Mouse (Mus musculus): Measurements from ENCODE around the gene Gpsm3. TPM values are rescaled to one million over a fixed set of nuclear protein-coding genes. Genes with fewer than 3 reads are reported as not detected.

Gpsm3 gene
- total RNA-seq, 2 experiments from 2014 or later, result 4.8 to 7.3 TPM

GRCm38 (mm10) chr17:34601796-34602195 lies 12.2 kb downstream of the Gpsm3 start:
- no peak for DNase-seq (ENCODE audit: low spot score in 2 of 2)

- peak; percentile 90 to 92 for DNase-seq (ENCODE audit: low spot score in 2 of 2)
Measured at GRCm38 (mm10) chr17:34603375-34604060, 13.9 kb downstream of the Gpsm3 start, which contains the start of gene Rnf5. Gene Rnf5, minus strand, starts transcription at chr17:34603690.

- peak; percentile 90 to 93 for DNase-seq (ENCODE audit: low spot score in 2 of 2)
Measured at GRCm38 (mm10) chr17:34604061-34604508, 14.5 kb downstream of the Gpsm3 start, which contains the start of gene Agpat1. Gene Agpat1, plus strand, starts transcription at chr17:34604262.

- DNase-seq (ENCODE audit: low spot score in 2 of 2), result no peak
Measured at GRCm38 (mm10) chr17:34604511-34605237, 15.1 kb downstream of the Gpsm3 start.

GRCm38 (mm10) chr17:34605609-34606008 lies 16.0 kb downstream of the Gpsm3 start:
- peak; percentile 95 for DNase-seq (ENCODE audit: low spot score in 2 of 2)

GRCm38 (mm10) chr17:34606186-34607039 lies 16.8 kb downstream of the Gpsm3 start:
- DNase-seq (ENCODE audit: low spot score in 2 of 2), result no peak

DNA sequence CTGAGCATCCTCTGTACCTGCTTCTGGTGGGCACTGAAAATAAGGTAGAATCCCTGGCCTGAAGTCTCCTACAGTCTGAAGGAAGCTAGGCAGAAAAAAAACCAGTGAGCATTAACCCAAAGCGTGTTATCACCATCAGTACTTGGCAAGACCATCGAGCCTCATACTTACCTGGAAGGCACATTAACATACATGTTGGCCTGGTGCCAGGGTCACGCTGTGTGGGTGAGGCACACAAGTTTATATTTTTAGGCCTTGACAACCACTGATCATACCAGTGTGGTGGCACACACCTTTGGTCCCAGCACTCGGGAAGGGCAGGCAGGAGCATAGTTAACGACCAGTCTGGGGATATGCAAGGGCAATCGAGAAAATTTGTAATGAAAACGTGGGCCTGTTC lies 18.4 kb downstream of the Gpsm3 start:
- no peak for DNase-seq (ENCODE audit: low spot score in 2 of 2)

DNA sequence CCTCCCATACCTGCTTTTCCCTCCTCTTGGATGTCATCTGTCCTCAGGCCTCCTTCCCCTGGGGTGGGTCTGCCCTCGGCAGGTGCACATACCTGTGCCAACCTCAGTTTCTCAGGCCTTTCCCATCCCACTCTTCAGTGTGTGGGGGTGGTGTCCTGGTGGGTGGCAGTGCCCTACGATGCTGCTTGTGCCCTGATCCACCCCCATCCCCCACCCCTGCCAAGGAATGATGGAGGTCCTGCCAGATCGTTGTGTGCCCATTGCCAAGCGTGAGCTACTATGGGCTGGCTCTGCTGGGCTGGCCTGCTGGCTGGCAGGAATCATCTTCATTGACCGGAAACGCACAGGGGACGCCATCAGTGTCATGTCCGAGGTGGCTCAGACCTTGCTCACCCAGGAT lies 21.4 kb downstream of the Gpsm3 start:
- no peak for DNase-seq (ENCODE audit: low spot score in 2 of 2)

- DNase-seq (ENCODE audit: low spot score in 2 of 2), result no peak
Measured at GRCm38 (mm10) chr17:34613054-34613645, 23.5 kb downstream of the Gpsm3 start.

- DNase-seq (ENCODE audit: low spot score in 2 of 2), result no peak
Measured at GRCm38 (mm10) chr17:34613830-34614229, 24.2 kb downstream of the Gpsm3 start.

DNA sequence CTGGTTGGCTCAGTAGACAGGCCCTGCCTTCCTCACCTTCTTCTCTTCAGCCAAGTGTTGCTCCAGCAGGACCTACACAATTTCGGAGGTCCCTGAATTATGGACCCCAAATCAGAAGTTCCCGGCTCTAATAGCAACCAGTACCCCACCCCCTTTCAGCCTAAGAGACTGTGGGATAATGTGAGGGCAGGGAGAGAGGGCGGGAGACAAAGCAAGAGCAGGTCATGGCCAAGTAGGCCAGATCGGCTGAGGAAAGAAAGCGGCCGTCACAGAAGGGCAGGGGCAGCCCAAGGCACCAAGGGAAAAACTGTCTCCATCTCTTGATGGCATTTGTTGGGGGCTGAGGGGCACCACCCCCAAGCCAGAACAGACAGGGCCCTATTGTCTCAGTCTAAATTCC lies 26.3 kb downstream of the Gpsm3 start, which contains the start of gene Egfl8:
TSS of gene Egfl8 (minus strand) at position 101 of the 400 bp plus-strand sequence.
- no peak for DNase-seq (ENCODE audit: low spot score in 2 of 2)

- peak; percentile 70 to 74 for DNase-seq (ENCODE audit: low spot score in 2 of 2)
Measured at GRCm38 (mm10) chr17:34618999-34619398, 29.4 kb downstream of the Gpsm3 start.

DNA sequence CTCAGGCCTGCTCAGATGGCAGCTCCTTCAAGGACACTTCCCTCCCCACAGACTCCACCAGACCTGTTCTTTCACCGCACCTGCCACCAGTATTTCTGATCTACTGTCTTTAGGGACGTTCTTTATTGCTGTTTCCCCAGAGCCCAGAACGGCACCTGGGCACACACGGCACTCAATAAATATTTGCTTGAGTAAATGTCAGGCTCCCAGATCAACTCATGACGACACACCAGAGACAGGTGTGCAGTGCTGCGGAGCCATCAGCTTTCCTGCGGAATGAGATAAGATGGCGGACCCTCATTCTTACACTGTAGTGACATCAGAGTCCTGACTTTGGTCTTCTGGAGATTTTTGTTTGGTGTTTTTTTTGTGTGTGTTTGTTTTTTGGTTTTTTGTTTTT lies 31.4 kb downstream of the Gpsm3 start:
- no peak for DNase-seq (ENCODE audit: low spot score in 2 of 2)

- DNase-seq (ENCODE audit: low spot score in 2 of 2), result no peak
Measured at GRCm38 (mm10) chr17:34623161-34623560, 33.6 kb downstream of the Gpsm3 start.

DNA sequence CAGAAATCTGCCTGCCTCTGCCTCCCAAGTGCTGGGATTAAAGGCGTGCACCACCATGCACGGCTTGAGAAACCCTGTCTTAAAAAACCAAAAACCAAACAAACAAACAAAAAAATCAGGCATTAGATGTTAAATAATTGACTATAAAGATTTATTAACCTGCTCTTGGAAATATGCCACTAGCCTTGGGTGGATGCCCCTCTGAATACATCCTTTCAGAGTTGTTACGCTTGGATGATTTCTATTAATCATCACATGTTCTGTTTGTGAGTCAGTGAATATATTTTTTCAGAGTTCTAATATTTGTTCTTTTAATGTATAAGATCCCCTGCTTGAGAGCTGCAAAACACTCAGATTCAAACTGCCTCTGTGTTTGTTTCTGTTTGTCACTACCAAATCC lies 35.4 kb downstream of the Gpsm3 start:
- DNase-seq (ENCODE audit: low spot score in 2 of 2), result no peak

DNA sequence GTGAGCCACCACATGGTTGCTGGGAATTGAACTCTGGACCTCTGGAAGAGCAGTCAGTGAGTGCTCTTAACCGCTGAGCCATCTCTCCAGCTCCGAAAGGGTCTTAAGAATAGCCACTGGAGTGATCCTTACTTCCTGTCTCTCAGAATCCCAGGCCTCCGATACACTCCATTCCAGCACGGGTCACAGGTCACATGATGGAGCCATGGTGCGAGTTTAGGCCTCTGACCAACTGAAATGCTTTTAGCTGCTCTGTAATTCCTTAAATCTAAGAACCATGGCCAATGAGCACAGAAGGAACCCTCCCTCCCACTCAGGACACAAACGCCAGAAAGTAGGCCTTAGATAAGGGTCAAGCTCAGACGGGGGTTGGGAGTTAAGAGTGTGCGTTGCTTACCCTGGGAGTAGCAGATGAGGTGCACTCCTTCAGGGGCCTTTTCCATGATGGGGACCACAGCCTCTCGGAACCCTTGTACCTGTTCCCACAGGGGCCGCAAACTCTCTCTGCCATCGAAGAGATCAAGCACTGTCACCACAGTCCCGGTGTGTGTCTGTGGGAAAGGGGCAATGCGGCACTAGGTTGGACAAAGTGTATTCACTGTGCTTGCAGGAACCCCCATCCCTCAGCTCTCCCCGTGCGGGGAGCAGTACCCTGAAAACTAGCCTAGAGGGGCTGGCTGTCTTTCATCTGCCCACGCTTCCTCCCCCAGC lies 36.6 kb downstream of the Gpsm3 start:
- DNase-seq (ENCODE audit: low spot score in 2 of 2), result no peak

GRCm38 (mm10) chr17:34626773-34627092 lies 37.1 kb downstream of the Gpsm3 start:
- DNase-seq (ENCODE audit: low spot score in 2 of 2), result no peak

DNA sequence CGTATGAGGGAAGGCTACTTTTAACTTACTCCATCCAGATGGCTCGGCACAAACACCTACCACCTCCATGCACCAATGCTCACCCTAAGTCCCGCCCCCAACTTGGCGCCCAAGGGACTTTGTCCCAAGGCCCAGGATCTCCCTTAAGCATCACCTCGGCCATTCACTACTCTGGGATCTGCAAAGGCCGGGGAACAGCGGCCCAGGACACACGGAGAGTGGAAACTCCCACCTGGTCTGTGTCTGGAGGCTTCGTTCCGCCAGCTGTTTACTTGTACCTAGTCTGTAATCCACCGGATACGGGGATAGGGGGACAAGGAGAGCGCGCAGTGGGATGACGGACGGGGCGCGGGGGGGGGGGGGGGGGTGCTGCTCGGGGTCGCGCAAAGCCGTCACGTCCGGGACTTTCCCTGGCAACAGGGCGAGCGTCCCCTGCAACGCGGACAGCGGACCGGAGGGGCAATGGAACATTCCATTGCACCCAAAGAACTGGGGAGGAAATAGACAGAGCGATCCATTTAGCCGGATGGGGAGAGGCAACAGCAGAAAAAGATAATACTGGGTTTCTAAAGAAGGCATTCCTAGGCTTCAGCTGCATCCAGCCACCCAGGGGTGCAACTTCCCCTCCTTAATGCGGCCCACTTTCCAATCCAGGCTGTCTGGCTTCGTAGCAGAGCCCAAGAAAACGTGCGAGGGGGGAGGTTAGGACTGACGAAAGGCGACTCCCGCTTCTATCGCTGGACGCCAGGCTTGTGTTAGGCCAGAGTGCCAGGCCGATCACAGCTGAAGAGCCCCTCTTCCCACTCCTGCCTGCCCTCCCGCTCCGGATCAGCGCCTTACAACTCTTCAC lies 37.7 kb downstream of the Gpsm3 start:
- peak; percentile 76 to 79 for DNase-seq (ENCODE audit: low spot score in 2 of 2)

- DNase-seq (ENCODE audit: low spot score in 2 of 2), result peak; percentile 61 to 69
Measured at GRCm38 (mm10) chr17:34627943-34628643, 38.5 kb downstream of the Gpsm3 start, which contains the start of gene Ppt2. Gene Ppt2, minus strand, starts transcription at chr17:34628510.
